Mouse (Mus musculus): ENCODE data around the gene Cldn2. TPM values are rescaled to one million over a fixed set of nuclear protein-coding genes. Genes with fewer than 3 reads are reported as not detected.

Cldn2 gene
- polyA plus RNA-seq, 1 experiment, result 0.04 TPM

DNA sequence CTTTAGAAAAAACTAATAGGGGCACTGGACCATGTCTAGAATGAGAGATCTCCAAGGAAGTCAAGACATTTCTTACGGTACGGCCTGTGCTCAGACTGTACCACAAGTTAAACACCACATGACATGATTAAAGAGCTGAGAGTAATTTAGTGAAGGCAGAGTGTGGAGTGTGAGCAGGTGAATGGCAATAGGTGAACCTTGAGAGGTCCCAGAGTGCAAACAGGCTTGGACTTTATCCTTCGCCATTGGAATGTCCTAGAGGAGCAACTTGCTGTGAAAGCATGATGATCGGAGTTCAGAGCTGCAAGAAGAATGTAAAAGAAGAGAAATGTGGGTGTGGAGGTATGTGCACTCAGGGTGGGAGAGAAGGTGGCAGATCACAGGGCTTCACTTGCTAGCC, 5.3 kb downstream of the Cldn2 start:
- no peak overlapping the region for H3K4me3 ChIP-seq (ENCODE audit: extremely low read depth, insufficient read depth, insufficient read length)
- H3K27me3 ChIP-seq (ENCODE audit: control insufficient read depth, insufficient read depth, low read length), result no peaks in the 10 kb centered on the region
- 91% methylated on average over 4 of the region's 4 CpGs for WGBS
- no peaks in the 10 kb centered on the region for H3K4me1 ChIP-seq (ENCODE audit: control insufficient read depth, insufficient read depth, insufficient read length)
- TF ChIP-seq POLR2A (IDR thresholded peaks at IDR 0.05; ENCODE audit: low read depth, low read length), result no peak
- no peak for TF ChIP-seq CTCF (IDR thresholded peaks at IDR 0.05; ENCODE audit: extremely low read depth, insufficient read depth, insufficient read length, insufficient replicate concordance)
- no peak for DNase-seq (ENCODE audit: low read depth in 1 of 2, low spot score in 2 of 2)
- H3K36me3 ChIP-seq (ENCODE audit: control insufficient read depth, insufficient read depth, low read length), result no peaks in the 10 kb centered on the region
- no peak overlapping the region for H3K27ac ChIP-seq (ENCODE audit: insufficient read depth, low read length)

DNA sequence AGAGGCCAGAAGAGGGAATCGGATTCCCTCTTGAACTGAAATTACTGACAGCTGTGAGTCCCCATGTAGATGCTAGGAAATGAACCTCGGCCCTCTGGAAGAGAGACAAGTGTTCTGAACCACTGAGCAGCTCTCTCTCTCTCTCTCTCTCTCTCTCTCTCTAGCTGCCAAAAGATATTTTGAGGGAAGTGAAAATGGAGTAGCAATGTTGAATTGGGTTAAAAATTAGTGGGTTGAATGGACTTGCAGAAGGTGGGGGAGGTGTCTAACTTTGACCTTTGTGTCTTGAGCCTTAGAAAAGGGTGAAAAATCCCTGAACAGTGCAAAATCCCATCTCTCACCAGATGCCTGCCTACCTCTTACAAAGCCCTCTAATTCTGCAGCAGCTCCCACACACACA, 6.8 kb downstream of the Cldn2 start:
- Histone ChIP-seq H3K27me3 (ENCODE audit: control insufficient read depth, insufficient read depth, low read length) (no peaks in the 10 kb centered on the region), H3K4me1 (ENCODE audit: control insufficient read depth, insufficient read depth, insufficient read length) (no peaks in the 10 kb centered on the region), H3K4me3 (ENCODE audit: extremely low read depth, insufficient read depth, insufficient read length) (no peak overlapping the region), H3K36me3 (ENCODE audit: control insufficient read depth, insufficient read depth, low read length) (no peaks in the 10 kb centered on the region), H3K27ac (ENCODE audit: insufficient read depth, low read length) (no peak overlapping the region)
- DNase-seq (ENCODE audit: low read depth in 1 of 2, low spot score in 2 of 2), result no peak
- TF ChIP-seq CTCF (IDR thresholded peaks at IDR 0.05; ENCODE audit: extremely low read depth, insufficient read depth, insufficient read length, insufficient replicate concordance), result no peak
- no peak for TF ChIP-seq POLR2A (IDR thresholded peaks at IDR 0.05; ENCODE audit: low read depth, low read length)
- 61% methylated on average over 2 of the region's 2 CpGs for WGBS

DNA sequence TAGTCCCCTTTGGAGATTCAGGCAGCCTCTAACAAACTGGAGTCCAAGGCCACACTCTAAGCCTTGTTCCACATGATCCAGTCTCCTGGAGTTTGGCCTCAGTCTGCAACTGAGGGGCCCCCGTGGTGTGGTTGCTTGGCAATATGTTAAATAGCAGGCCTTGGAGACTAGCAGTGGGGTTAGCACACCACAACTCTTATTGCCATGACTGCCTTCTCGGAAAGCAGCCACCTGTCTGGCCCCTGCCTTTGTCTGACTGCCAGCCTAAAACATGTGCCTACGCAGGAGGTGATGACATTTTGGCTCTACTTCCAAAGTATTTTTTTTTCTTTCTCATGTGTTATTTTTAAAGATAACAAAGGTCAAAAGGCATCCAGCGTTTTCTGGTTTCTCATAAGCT, 7.5 kb downstream of the Cldn2 start:
- H3K36me3 ChIP-seq (ENCODE audit: control insufficient read depth, insufficient read depth, low read length), result no peaks in the 10 kb centered on the region
- H3K4me1 ChIP-seq (ENCODE audit: control insufficient read depth, insufficient read depth, insufficient read length), result no peaks in the 10 kb centered on the region
- 77% methylated on average over 4 of the region's 4 CpGs for WGBS
- no peak overlapping the region for H3K4me3 ChIP-seq (ENCODE audit: extremely low read depth, insufficient read depth, insufficient read length)
- no peak for TF ChIP-seq CTCF (IDR thresholded peaks at IDR 0.05; ENCODE audit: extremely low read depth, insufficient read depth, insufficient read length, insufficient replicate concordance)
- no peak overlapping the region for H3K27ac ChIP-seq (ENCODE audit: insufficient read depth, low read length)
- H3K27me3 ChIP-seq (ENCODE audit: control insufficient read depth, insufficient read depth, low read length), result no peaks in the 10 kb centered on the region
- DNase-seq (ENCODE audit: low read depth in 1 of 2, low spot score in 2 of 2), result no peak

DNA sequence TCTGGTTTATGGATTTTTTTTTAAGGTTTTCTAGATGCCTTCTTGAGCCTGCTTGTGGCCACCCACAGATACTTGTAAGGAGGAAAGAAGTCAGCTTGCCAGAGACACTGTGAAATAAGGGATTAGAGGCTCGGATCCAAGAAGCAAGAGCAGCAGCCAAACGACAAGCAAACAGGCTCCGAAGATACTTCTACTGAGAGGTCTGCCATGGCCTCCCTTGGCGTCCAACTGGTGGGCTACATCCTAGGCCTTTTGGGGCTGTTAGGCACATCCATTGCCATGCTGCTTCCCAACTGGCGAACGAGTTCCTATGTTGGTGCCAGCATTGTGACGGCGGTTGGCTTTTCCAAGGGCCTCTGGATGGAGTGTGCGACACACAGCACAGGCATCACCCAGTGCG, 7.9 kb downstream of the Cldn2 start:
- Histone ChIP-seq H3K27me3 (ENCODE audit: control insufficient read depth, insufficient read depth, low read length) (no peaks in the 10 kb centered on the region), H3K27ac (ENCODE audit: insufficient read depth, low read length) (no peak overlapping the region), H3K36me3 (ENCODE audit: control insufficient read depth, insufficient read depth, low read length) (no peaks in the 10 kb centered on the region), H3K4me3 (ENCODE audit: extremely low read depth, insufficient read depth, insufficient read length) (no peak overlapping the region), H3K4me1 (ENCODE audit: control insufficient read depth, insufficient read depth, insufficient read length) (peaks cover 1% of the 10 kb centered on the region; the same call in 1 of the 2 replicates)
- TF ChIP-seq CTCF (IDR thresholded peaks at IDR 0.05; ENCODE audit: extremely low read depth, insufficient read depth, insufficient read length, insufficient replicate concordance) (no peak), POLR2A (IDR thresholded peaks at IDR 0.05; ENCODE audit: low read depth, low read length) (no peak)
- WGBS, result 94% methylated on average over 10 of the region's 10 CpGs
- no peak for DNase-seq (ENCODE audit: low read depth in 1 of 2, low spot score in 2 of 2)

DNA sequence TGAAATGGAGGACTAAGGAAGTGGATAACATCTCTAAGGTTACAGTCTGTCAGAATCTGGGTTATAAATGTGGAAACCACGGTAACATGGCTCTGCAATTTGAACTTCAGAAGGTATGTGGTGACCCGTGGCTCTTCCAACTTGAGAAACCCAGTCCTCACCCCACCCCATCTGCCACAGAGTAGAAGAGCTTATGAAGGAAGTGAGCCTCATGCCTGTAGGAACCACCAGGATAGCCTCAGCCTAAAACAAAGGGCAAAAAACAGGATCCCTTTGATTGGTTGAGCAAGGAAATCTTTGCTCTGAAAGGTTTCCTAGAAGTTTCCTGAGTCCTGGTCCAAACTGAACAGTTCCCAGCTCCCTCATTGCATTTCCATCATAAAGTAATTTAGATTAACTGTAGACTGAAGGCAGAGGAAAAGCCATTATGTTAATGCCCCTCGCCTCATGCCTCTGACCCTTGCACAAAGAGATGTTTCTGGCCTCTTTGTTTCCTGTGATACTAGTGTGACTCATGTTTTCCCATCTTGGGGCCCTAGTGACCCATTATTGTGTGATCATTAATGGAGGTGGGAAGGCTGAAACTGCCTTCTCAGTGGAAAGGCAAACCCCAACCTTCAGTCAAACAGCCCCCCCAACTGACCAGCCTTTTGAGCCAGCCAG, 12.1 kb downstream of the Cldn2 start:
- H3K36me3 ChIP-seq (ENCODE audit: control insufficient read depth, insufficient read depth, low read length), result no peaks in the 10 kb centered on the region
- H3K4me3 ChIP-seq (ENCODE audit: extremely low read depth, insufficient read depth, insufficient read length), result no peak overlapping the region
- H3K27me3 ChIP-seq (ENCODE audit: control insufficient read depth, insufficient read depth, low read length), result no peaks in the 10 kb centered on the region
- peaks cover 4% of the 10 kb centered on the region; the same call in 1 of the 2 replicates for H3K4me1 ChIP-seq (ENCODE audit: control insufficient read depth, insufficient read depth, insufficient read length)
- TF ChIP-seq POLR2A (IDR thresholded peaks at IDR 0.05; ENCODE audit: low read depth, low read length) (no peak), CTCF (IDR thresholded peaks at IDR 0.05; ENCODE audit: extremely low read depth, insufficient read depth, insufficient read length, insufficient replicate concordance) (no peak)
- no peak overlapping the region for H3K27ac ChIP-seq (ENCODE audit: insufficient read depth, low read length)
- no peak for DNase-seq (ENCODE audit: low read depth in 1 of 2, low spot score in 2 of 2)
- 59% methylated on average over 3 of the region's 3 CpGs for WGBS

DNA sequence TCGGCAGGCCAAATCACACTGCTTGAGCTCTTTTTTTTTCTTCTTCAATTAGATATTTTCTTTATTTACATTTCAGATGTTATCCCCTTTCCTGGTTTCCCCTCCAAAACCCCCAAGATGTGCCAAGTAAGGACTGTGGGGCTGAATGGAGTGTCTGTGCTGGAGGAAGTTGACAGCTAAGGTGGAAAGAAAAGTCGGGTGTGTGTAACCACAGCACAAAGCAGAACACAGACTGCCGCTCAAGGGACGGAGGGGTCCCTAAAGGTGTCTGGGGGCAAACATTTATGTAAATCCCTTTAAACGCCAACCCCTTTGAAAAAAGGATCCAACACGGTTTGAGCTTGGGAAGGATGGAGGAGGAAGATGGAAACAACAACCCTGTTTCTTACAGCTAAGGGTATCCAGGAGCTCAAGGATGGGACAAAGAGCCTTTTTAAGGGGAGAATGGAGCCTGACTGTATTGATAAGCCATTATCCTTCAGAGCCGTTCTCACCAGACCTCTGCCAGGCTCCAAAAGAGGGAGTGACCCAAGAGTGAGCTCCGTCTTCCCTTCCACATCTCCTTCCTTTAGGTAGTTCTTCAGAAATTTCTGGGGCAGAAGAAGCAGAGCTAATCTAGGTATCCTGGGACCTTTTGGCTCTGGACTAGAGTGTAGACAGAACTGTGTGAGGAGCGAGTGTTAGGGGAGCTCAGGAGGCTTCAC, 12.8 kb downstream of the Cldn2 start:
- no peaks in the 10 kb centered on the region for H3K36me3 ChIP-seq (ENCODE audit: control insufficient read depth, insufficient read depth, low read length)
- peaks cover 4% of the 10 kb centered on the region; the same call in 1 of the 2 replicates for H3K4me1 ChIP-seq (ENCODE audit: control insufficient read depth, insufficient read depth, insufficient read length)
- no peak overlapping the region for H3K4me3 ChIP-seq (ENCODE audit: extremely low read depth, insufficient read depth, insufficient read length)
- DNase-seq (ENCODE audit: low read depth in 1 of 2, low spot score in 2 of 2), result no peak
- no peak overlapping the region for H3K27ac ChIP-seq (ENCODE audit: insufficient read depth, low read length)
- no peaks in the 10 kb centered on the region for H3K27me3 ChIP-seq (ENCODE audit: control insufficient read depth, insufficient read depth, low read length)
- TF ChIP-seq CTCF (IDR thresholded peaks at IDR 0.05; ENCODE audit: extremely low read depth, insufficient read depth, insufficient read length, insufficient replicate concordance), result no peak
- TF ChIP-seq POLR2A (IDR thresholded peaks at IDR 0.05; ENCODE audit: low read depth, low read length), result no peak
- WGBS, result 50% methylated on average over 9 of the region's 9 CpGs
